Mouse (Mus musculus) c-Kit-negative CD71-positive TER-119-positive erythroid progenitor cells, embryonic 14.5 days (primary cell): Measurements from ENCODE around the gene Bcl7c.
"Not testable (repeated sequence)": the region's sequence is repeated elsewhere in the genome, so short reads cannot be mapped to it uniquely, and the experiment has no call there.

ENCODE experiments used
- DNase-seq: peaks from one replicate; pipeline ENCODE4 v3.0.0-alpha.2; 2013; ENCODE audit warnings: low read depth, low spot score

Gene Bcl7c

DNA sequence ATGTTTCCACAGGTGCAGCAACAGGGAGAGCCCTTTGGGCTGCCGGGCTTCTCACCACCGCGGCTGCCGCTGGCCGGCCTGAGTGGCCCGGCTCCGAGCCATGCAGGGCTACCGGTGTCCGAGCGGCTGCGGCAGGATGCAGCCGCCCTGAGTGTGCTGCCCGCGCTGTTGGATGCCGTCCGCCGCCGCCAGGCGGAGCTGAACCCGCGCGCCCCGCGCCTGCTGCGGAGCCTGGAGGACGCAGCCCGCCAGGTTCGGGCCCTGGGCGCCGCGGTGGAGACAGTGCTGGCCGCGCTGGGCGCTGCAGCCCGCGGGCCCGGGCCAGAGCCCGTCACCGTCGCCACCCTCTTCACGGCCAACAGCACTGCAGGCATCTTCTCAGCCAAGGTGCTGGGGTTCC, 8.3 kb upstream of the Bcl7c start:
- DNase-seq, result no peak

DNA sequence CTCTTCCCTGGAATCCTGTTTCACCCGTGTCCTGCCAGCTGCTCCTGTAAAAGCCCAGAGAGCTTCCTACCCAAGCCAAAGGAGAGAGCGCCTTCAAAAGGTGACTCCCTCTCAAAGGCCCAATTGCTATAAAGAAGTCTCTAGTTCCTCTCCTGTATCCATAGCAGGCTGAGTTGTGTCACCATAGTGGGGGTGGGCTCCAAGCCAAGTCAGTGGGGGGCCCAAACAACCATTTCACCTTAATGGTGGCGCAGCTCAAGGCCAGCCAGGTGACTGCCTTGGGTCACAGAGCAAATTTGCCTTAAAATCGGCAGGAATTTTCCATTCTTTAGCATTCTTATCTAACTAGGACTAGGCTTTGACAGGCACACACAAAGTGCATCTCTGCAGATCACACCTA, 6.1 kb upstream of the Bcl7c start:
- DNase-seq, result no peak

DNA sequence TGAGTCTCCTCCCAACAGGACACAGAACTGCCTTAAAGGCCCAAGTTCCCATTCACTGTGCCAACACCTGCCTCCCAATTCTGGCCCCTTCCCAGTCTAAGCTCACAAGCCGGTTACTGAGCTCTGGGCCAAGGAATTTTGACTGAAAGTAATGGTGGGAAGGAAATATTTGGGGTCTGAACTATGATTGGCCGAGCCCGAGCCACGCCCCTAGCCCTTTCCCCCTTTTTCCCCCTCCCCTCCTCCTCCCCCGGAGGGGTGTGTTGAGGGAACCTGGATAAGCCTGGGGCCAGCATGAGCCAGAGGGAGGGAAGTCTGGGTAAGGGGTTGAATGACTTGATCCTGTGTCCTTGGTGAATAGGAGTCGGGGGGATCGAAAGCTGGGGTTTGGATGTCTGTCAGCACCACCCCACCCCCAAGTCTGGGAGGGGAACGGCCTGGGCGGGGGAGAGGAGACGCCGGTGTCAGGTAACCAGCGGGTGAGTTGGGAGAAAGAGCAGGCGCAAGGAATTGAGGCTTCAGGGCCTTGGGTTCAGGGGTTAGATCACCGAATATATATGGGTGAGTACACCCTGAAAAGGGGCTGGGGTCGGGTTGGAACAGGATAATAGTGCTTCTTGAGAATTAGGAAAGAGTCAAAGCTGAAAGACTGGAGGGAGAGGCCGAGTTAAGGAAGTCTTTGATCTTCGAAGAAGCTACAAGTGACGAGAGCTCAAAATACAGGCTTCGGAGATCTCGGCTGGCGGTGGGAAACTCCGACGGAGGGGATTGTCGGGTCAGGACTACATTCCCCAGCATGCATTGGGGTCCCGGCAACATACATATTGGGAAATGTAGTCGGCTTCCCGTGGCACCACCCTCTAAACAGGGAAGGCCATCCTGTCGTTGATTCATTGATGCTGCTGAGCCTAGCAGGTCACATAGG, 4.0 kb upstream of the Bcl7c start, which contains the start of gene Ctf1:
Gene Ctf1, plus strand, starts transcription at position 276 of the 925 bp plus-strand sequence.
- no peak for DNase-seq

DNA sequence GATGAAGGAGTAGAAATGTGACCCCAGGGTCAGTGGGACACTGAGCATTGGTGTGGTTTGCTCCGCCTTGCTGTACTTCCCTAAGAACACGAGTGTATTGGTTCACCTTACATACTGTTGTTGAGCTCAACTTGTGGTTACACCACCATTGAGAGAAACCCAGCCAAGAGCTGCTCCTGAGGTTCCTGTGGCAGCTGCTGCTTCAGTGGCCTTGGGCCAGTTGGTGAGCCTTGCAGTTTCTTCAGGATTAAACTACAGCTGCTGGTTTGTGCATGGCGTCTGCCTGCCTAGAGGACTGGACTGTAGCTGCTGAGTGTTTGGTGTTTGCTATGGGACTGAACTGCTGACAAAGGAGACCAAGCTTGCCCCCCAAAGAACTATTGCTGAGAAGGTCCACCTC, 2.7 kb upstream of the Bcl7c start:
- no peak for DNase-seq

DNA sequence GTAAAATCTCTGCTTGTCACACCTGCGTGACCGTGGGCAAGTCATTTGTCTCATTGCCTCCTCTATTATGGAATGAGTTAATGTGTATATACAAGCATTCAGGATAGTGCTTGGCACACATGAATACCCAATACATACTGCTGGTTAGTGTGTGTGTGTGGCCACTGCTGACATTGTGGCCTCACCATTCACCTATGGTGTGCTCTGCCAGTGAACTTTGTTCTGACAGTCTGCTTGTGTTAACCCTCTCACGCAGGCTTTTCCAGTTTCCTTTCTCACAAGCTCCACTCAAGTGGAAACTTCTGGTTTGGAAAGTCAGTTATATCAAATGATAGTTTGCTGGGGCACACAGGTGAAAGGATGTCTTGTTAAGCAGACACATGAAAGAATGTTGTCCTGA, 2.3 kb upstream of the Bcl7c start:
- DNase-seq, result no peak

DNA sequence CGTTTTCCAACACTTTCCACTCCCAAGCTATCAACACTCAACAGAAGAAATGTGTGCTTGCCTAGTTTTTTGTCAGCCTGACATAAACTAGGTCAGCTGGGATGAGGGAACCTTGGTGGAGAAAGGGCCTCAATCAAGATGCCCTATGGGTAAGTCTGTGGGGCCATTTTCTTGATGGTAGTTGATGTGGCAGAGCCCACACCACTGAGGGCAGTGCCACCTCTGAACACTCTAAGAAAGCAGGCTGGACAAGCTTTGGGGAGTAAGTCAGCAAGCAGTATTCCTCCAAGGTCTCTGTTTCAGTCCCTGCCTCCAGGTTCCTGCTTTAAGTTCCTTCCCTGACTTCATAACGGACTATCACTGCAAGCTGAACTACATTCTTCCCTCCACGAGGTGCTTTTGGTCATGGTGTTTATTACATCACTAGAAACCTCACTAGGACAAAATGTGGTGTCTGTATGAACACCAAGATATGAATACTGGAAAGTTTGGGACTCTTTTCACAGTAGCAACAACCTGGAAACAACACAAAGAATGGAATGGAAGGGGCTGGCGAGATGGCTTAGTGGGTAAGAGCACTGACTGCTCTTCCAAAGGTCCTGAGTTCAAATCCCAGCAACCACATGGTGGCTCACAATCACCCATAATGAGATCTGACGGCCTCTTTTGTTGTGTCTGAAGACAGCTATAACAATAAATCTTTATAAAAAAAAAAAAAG, 687 bp upstream of the Bcl7c start:
- no peak for DNase-seq

DNA sequence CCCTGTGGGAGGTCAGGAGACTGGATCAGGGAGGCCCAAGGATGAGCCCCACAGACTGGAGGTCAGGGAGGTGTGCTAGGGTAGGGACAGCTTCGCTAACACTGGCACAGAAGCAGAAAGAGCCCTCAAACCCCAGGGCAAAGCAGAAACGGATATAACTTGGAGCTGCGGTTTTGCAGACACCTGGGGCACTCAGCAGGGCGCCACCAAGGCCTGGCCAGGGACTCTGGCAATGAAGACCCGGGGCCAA, 851 bp downstream of the Bcl7c start:
- no peak for DNase-seq

DNA sequence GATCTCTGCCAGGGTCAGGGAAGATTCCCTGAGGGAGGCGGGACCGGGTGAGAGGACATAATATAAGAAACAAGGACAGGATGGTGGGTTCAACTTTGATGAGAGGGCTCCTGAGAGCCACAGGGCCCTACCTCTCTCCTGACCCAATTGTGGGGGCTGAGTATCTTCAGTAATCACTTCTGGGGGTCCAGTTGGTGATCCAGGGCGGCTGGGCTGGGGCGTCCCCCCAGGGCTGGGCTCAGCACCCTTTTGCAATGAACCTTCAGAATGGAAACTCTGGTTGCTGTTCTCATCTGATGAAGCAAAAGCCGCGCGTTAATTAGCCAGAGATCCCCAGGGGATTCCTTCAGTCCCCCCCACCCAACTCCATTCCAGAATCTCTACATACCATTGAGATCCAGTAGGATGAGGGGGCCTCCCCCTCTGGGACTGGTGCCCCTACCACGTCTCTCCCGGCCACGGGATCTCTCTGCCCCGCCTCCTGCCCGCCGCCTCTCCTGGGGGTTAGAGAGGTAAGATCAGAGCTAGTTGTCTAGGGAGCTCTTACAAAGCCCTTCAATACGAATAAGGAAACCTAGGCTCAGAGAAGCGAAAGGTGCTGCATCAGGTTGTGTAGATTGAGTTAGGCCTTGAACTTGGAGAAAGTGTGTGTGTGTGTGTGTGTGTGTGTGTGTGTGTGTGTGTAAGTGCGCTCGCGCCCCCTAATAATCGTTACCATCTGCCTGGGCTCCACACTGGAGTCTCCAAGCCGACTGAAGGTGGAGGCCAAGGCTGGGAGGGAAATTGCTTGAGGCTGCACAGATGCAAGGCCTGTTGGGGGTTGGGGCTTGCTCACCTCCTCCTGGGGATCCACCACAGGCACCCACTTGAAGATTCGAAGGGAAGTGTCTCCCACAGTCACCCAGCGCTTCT, 1.4 kb downstream of the Bcl7c start:
- DNase-seq, result no peak

DNA sequence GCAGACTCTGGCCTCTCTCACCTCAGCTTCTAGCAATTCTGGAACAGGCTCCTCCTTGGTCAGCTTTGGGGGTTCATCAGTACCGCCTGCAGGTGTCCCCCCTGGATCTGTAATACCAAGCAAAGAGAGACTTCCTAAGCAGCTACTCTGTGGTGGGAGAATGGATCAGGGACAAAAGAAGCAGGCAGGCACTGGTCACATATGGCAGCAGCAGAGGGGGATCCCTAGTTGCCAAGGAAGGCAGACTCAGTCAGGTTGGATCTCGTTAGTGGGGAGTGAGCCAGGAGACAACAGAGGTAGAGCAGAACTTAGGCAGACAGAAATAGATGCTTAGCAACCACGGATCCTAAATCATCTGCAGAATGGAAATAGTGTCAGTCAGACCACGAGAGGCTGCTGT, 3.0 kb downstream of the Bcl7c start:
- DNase-seq, result no peak

DNA sequence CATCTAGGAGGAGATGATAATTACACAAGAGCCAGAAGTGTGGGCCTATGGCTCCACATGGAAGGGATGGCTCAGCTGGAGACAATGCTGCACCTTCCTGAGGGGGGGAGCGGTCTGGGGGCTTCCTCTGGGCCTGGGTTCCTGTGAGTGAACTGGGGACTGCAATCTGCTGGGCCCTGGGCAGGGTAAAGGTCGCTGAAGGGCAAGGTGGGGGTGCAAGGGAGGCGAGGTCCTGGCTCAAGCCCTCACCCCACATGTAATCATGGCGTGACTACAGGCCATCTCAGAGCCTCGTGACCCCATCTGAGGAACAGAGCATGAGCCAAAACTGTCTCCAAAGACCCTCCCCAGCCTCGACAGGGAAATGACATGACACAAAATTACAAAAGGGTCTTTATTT, 4.1 kb downstream of the Bcl7c start:
- DNase-seq, result no peak

DNA sequence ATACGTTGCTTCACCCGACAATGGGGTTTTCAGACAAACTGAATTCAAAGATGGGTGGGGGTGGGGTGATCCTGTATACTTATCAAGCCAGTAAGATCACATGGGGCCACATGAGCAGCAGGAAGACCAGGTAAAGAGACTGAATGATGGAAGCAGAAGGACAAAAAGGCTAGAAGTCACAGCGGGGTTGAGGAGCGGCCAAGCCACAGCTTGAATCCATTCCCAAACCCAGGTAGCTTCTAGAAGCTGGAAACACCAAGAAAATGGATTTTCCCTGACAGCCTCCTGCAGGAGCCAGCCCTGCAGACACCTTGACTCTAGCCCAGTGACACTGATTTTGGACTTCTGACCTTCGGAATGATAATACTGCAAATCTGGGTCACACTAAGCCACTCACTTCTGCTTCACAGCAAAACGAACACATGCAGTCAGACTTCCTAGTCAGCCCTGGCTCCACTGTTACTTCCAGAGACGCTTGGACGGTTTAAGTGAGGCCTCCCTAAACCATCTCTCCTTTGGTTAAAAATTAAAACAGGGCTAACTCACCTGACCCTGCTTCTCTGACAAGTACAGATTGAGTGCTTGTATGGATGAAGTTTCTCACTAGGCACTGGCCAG, 5.1 kb downstream of the Bcl7c start:
- no peak for DNase-seq

DNA sequence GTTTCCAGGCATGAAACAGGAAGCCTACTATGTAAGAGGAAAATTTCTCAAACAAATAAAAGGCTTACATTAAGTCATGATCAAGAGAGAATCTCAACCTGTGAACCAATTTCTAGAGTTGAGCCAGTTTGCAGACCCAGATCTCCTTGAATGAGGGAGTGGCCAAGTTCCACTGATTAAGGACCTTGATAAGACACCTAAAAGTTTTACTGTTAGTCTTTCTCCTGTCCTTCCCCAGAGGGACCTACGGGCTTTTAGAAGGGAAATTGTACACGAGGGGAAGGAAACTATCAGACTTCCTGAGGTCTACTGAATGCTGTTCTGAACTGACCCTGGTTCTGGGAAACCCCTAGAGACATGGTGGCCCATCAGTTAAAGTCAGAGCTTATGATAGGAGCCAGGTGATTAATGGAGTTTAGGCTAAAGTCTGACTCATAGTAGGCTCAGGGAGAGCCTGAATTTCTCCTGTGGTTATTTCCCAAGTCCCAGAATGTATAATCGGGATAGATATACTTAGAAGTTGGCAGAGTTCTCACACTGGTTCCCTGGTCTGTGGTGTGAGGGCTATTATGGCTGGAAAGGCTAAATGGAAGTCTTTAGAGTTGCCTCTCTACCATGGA, 7.9 kb downstream of the Bcl7c start:
- DNase-seq, result no peak

DNA sequence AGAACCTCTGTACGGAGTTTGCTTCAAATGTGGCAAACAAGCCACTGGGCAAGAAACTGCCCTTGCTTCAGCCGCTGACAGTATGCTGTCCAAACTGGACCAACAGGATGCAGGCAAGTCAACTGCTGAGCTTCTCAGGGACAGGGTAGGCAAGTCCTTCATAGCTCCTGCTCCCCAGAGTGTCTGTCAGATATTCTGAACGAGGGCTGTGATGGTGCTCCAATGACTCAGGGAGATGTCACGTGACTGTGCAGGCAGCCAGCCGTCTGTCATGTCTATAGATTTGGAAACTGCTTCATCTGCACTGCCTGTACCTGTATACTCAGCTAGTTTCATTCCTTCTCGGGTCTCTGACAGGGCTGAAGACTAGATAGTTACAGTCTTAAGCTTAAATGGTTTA, 9.7 kb downstream of the Bcl7c start:
- DNase-seq, result no peak

DNA sequence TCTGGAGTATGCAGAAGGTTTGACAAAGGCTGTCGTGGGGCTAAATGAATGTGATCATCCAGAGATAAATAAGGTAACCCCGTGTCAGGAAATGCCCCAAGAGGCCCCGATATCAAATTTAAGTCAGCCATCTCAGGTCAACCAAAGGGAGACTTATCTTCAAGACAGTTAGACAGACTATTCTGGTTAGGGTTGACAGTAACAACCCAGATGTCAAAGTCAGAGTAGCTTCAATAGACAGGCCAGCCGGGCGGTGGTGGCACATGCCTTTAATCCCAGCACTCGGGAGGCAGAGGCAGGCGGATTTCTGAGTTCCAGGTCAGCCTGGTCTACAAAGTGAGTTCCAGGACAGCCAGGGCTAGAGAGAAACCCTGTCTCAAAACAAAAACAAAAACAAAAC, 15.0 kb downstream of the Bcl7c start:
- not testable (repeated sequence) for DNase-seq

DNA sequence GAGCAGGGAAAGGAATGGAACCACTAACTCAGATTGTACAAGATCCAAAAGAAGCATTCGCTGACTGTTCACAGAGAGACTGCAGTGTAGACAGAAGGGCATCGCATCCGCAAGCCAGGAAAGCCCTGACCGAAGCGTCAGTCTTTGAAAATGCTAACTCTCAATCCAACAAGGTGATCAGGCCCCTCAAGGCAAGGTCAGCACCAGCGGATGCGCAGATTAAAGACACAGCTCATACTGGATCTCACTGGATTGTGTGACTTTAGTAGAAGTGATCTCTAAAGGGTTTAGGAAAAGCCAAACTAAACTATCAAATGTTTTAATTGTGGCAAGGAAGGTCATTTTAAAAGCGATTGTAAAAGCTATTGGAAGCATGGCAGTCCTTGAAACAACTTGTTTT, 15.4 kb downstream of the Bcl7c start:
- DNase-seq, result no peak

DNA sequence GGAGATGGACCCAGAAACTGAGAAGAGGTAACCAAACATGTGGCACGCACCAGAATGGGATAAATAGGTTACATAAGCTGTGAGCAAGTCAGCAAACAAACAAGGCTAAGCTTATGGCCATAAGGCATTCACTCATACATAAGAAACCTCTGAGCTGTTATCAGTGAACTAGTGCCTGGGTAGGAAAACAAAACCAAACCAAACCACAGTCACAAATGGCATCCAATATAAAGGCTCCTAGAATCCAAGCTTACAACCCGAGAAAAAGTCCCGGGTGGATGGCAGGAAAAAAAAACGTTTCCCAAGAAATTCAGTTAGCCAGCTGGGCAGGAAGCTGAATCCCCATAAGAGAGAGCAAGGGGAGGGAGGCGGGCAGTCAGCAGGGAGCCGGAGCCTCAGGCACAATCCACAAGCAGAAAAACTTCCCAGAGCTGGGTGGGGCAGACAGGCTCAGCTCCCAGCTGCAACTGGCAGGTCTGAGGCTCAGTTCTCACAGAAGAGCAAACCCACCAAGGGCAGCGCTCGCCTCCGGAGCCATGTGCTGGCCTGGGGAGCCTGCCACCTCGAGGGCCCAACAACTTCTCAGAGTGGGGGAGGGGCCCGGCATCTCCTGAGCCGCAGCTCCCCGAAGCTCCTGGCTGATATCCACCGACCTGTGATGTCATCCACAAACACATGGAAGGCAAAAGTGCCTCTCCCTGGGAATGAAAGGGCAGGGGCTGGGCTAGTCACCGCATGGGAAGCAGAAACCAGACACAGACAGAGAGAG, 17.3 kb downstream of the Bcl7c start:
- no peak for DNase-seq

DNA sequence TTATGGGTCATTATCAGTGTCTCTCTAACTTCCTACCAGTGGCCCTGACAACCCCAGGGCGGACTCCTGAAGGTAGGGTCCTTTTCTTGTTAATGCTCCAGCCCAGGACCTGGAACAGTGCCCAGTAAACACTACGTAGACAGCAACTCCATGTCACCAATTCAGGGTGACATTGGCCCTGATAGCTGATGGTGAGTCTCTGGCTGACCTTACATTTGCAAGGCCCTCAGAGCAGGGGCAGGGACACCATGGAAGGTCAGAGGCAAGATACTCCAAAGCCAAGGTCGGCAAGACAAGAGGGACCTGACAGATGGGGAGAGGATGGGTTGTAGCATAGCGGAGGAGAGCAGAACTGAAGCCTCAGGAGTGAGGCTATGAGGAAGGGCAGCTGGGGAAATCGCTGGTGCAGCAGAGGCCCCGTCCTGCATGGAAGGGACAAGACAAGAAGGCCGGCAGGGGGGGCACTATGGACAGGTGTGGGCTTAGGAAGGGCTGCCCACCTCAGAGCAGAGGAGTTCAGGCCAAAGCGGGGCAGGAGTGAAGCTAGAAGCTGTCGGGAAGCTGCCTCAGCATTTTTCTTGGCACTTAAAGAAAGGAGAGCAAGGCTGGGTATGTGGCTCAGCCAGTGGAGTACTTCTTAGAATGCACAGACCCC, 19.0 kb downstream of the Bcl7c start:
- DNase-seq, result no peak

DNA sequence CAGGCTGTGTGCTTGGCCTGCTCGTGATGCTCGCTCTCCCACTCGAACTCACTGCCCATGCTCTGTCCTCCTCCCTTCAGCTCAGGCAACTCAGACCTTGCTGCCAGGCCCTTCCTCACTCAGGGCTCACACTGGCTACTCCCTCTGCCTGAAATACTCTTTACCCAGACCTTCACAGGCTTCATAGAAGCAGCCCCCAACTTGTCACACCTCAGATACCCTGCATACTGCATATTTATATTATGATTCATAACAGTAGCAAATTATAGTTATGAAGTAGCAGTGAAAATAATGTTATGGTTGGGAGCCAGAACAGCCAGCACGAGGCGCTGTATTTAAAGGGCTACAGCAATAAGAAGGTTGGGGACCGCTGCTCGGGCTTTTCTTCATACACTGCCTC, 19.8 kb downstream of the Bcl7c start:
- DNase-seq, result no peak

DNA sequence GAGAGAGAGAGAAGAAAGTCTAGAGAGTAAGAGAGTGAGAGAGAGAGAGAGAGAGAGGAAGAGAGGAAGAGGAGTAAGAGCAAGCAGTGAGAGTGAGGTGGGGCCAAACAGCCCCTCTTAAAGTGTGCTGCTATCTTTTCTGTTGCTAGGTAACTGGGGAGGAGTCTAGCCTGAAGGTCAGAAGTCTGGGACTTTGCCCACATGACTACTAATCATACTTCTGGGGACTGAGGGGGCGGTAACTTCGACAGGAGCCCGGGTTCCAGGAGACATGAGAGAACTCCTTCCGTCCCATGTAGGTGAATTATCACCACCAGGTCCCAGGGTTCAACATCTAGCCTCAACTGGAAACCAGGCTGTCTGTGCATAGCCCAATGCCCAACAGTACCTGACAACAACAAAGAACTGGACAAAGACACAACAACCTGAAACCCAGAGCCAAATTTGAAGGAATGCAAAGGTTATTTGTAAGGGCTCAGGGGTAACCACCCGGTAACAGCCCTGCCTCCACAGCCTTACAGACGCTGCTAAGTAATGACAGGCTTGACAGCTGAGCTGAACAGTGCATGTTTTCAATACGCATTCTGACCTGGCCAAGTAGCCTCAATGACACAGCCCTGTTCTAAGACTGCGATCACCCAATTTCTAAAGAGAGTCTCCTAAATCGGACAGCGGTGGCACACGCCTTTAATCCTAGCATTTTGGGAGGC, 21.8 kb downstream of the Bcl7c start:
- DNase-seq, result no peak
